Mouse (Mus musculus) CH12.LX (cell line): ENCODE measurements around the gene Hpse. TPM values are rescaled to one million over a fixed set of nuclear protein-coding genes. Genes with fewer than 3 reads are reported as not detected.
A peak's percentile ranks its signal among the peaks of the same experiment; 100 is the strongest.

ENCODE experiments used
- DNase-seq: peaks from one replicate; pipeline ENCODE4 v3.0.0-alpha.2; 2013; ENCODE audit errors: extremely low read depth
- H3K27ac ChIP-seq: 2 replicates; pipeline ENCODE4 v1.5.1; 2012; ENCODE audit warnings: low read depth, mild to moderate bottlenecking, control low read depth, moderate library complexity; ENCODE audit not compliant: insufficient read depth
- H3K27me3 ChIP-seq: replicated peaks from 2 replicates; pipeline ENCODE3; 2012; ENCODE audit warnings: inconsistent platforms
- H3K36me3 ChIP-seq, 2 experiments: replicated peaks in 1 of 2; 2 replicates each; pipeline versions ENCODE3 to v1.6.1; 2012; ENCODE audit warnings: inconsistent platforms in 1 of 2, low read length in 1 of 2, mild to moderate bottlenecking in 1 of 2, mixed read lengths in 1 of 2, moderate library complexity in 1 of 2; ENCODE audit not compliant: control insufficient read depth in 1 of 2, insufficient read depth in 1 of 2
- H3K4me1 ChIP-seq, 2 experiments: 2 replicates each; pipeline ENCODE4 v1.6.1; 2012; ENCODE audit warnings: inconsistent platforms in 1 of 2, moderate library complexity in 1 of 2; ENCODE audit not compliant: insufficient read depth in 2 of 2, control insufficient read depth in 1 of 2
- H3K4me2 ChIP-seq: 2 replicates; pipeline ENCODE4 v1.6.1; 2012; ENCODE audit warnings: low read depth, mild to moderate bottlenecking, control low read depth; ENCODE audit not compliant: poor library complexity, insufficient read depth, severe bottlenecking
- H3K4me3 ChIP-seq, 3 experiments: fragments of 150-350 bp in 1 of 3; sonication (generic) in 1 of 3; replicated peaks in 1 of 3; 2 replicates each; pipeline versions ENCODE3 to v1.5.1; 2011 to 2012; ENCODE audit warnings: low read depth in 2 of 3, low read length in 2 of 3, mild to moderate bottlenecking in 2 of 3, moderate library complexity in 2 of 3, control low read depth in 1 of 3, improper control_type of control experiment in 1 of 3, inconsistent platforms in 1 of 3, mixed read lengths in 1 of 3; ENCODE audit not compliant: poor library complexity in 1 of 3
- H3K79me2 ChIP-seq: replicated peaks from 2 replicates; pipeline ENCODE4 v1.6.1; 2012; ENCODE audit warnings: mild to moderate bottlenecking, moderate library complexity; ENCODE audit not compliant: control insufficient read depth, poor library complexity, insufficient read depth, severe bottlenecking; ENCODE audit errors: extremely low read depth
- H3K9ac ChIP-seq: 2 replicates; pipeline ENCODE4 v1.6.1; 2012; ENCODE audit warnings: low read depth, mild to moderate bottlenecking, control low read depth, moderate library complexity; ENCODE audit not compliant: insufficient read depth
- H3K9me3 ChIP-seq: replicated peaks from 2 replicates; pipeline ENCODE3; 2012; ENCODE audit warnings: low read length, inconsistent platforms, mixed read lengths
- BHLHE40 ChIP-seq: IDR thresholded peaks from 2 replicates; pipeline ENCODE4 v1.6.1; 2011; ENCODE audit warnings: mild to moderate bottlenecking, low read depth, low read length, improper control_type of control experiment
- CHD1 ChIP-seq: IDR thresholded peaks from 2 replicates; pipeline ENCODE4 v1.6.1; 2012; ENCODE audit warnings: low read depth, low read length, improper control_type of control experiment, inconsistent platforms
- CHD2 ChIP-seq: IDR thresholded peaks from 2 replicates; pipeline ENCODE4 v1.6.1; 2011; ENCODE audit warnings: low read length, improper control_type of control experiment
- CTCF ChIP-seq, 2 experiments: IDR thresholded peaks in 1 of 2; conservative IDR thresholded peaks in 1 of 2; 2 replicates each; pipeline ENCODE4 v1.5.1; 2011 to 2012; ENCODE audit warnings: low read depth in 2 of 2, low read length in 2 of 2, improper control_type of control experiment in 1 of 2, inconsistent platforms in 1 of 2, mild to moderate bottlenecking in 1 of 2, moderate library complexity in 1 of 2
- E2F4 ChIP-seq: IDR thresholded peaks from 2 replicates; pipeline ENCODE4 v1.6.1; 2011; ENCODE audit warnings: low read depth, low read length, improper control_type of control experiment; ENCODE audit not compliant: insufficient replicate concordance
- ELF1 ChIP-seq: IDR thresholded peaks from 2 replicates; pipeline ENCODE4 v1.6.1; 2014; ENCODE audit warnings: low read depth, mild to moderate bottlenecking, inconsistent platforms, low read length, improper control_type of control experiment
- EP300 ChIP-seq: IDR thresholded peaks from 2 replicates; pipeline ENCODE4 v1.6.1; 2011; ENCODE audit warnings: low read length, improper control_type of control experiment
- ETS1 ChIP-seq: conservative IDR thresholded peaks from 2 replicates; pipeline ENCODE4 v1.6.1; 2012; ENCODE audit warnings: low read depth, mild to moderate bottlenecking, inconsistent platforms, low read length, improper control_type of control experiment, moderate library complexity
- GABPA ChIP-seq: IDR thresholded peaks from 2 replicates; pipeline ENCODE4 v1.6.1; 2012; ENCODE audit warnings: low read depth, low read length, improper control_type of control experiment, inconsistent platforms; ENCODE audit not compliant: insufficient replicate concordance
- HCFC1 ChIP-seq: IDR thresholded peaks from 2 replicates; pipeline ENCODE4 v1.6.1; 2012; ENCODE audit warnings: low read depth, mild to moderate bottlenecking, inconsistent platforms, low read length, improper control_type of control experiment
- IRF4 ChIP-seq: IDR thresholded peaks from 2 replicates; pipeline ENCODE4 v1.6.1; 2014; ENCODE audit warnings: low read depth, mild to moderate bottlenecking, inconsistent platforms, low read length, improper control_type of control experiment
- JUN ChIP-seq: IDR thresholded peaks from 2 replicates; pipeline ENCODE4 v1.6.1; 2011; ENCODE audit warnings: low read depth, mild to moderate bottlenecking, low read length, improper control_type of control experiment, moderate library complexity; ENCODE audit not compliant: insufficient read depth
- JUND ChIP-seq: conservative IDR thresholded peaks from 2 replicates; pipeline ENCODE4 v1.6.1; 2011; ENCODE audit warnings: low read depth, low read length, improper control_type of control experiment
- KAT2A ChIP-seq: IDR thresholded peaks from 2 replicates; pipeline ENCODE4 v1.6.1; 2012; ENCODE audit warnings: low read length, improper control_type of control experiment, inconsistent platforms; ENCODE audit not compliant: insufficient replicate concordance
- MAFK ChIP-seq: IDR thresholded peaks from 2 replicates; pipeline ENCODE4 v1.6.1; 2011; ENCODE audit warnings: low read length, improper control_type of control experiment; ENCODE audit not compliant: insufficient replicate concordance
- MAX ChIP-seq: IDR thresholded peaks from 2 replicates; pipeline ENCODE4 v1.6.1; 2011; ENCODE audit warnings: low read length, improper control_type of control experiment
- MAZ ChIP-seq: IDR thresholded peaks from 2 replicates; pipeline ENCODE4 v1.6.1; 2012; ENCODE audit warnings: low read depth, mild to moderate bottlenecking, inconsistent platforms, low read length, improper control_type of control experiment, moderate library complexity
- MEF2A ChIP-seq: IDR thresholded peaks from 2 replicates; pipeline ENCODE4 v1.6.1; 2014; ENCODE audit warnings: low read depth, mild to moderate bottlenecking, inconsistent platforms, low read length, improper control_type of control experiment, borderline replicate concordance
- MXI1 ChIP-seq: IDR thresholded peaks from 2 replicates; pipeline ENCODE4 v1.6.1; 2011; ENCODE audit warnings: mild to moderate bottlenecking, low read depth, low read length, improper control_type of control experiment
- MYC ChIP-seq: IDR thresholded peaks from 2 replicates; pipeline ENCODE4 v1.6.1; 2011; ENCODE audit warnings: low read depth, mild to moderate bottlenecking, improper control_type of control experiment, low read length
- NELFE ChIP-seq: IDR thresholded peaks from 2 replicates; pipeline ENCODE4 v1.6.1; 2011; ENCODE audit warnings: low read depth, low read length, improper control_type of control experiment
- NRF1 ChIP-seq: IDR thresholded peaks from 2 replicates; pipeline ENCODE4 v1.6.1; 2014; ENCODE audit warnings: low read depth, mild to moderate bottlenecking, inconsistent platforms, low read length, improper control_type of control experiment, moderate library complexity
- PAX5 ChIP-seq: IDR thresholded peaks from 2 replicates; pipeline ENCODE4 v1.6.1; 2012; ENCODE audit warnings: low read length, inconsistent platforms, mixed read lengths
- POLR2A ChIP-seq: IDR thresholded peaks from 2 replicates; pipeline ENCODE4 v1.6.1; 2011; ENCODE audit warnings: low read depth, mild to moderate bottlenecking, improper control_type of control experiment, low read length
- POLR2AphosphoS2 ChIP-seq: IDR thresholded peaks from 2 replicates; pipeline ENCODE4 v1.6.1; 2011; ENCODE audit warnings: low read depth, low read length, improper control_type of control experiment
- RAD21 ChIP-seq: IDR thresholded peaks from 2 replicates; pipeline ENCODE4 v1.6.1; 2011; ENCODE audit warnings: low read depth, mild to moderate bottlenecking, low read length, improper control_type of control experiment, moderate library complexity
- RCOR1 ChIP-seq: conservative IDR thresholded peaks from 2 replicates; pipeline ENCODE4 v1.6.1; 2012; ENCODE audit warnings: low read depth, mild to moderate bottlenecking, inconsistent platforms, low read length, improper control_type of control experiment
- SIN3A ChIP-seq: IDR thresholded peaks from 2 replicates; pipeline ENCODE4 v1.6.1; 2012; ENCODE audit warnings: low read length, improper control_type of control experiment, inconsistent platforms
- SMC3 ChIP-seq: IDR thresholded peaks from 2 replicates; pipeline ENCODE4 v1.6.1; 2011; ENCODE audit warnings: low read depth, low read length, improper control_type of control experiment
- TBP ChIP-seq: conservative IDR thresholded peaks from 2 replicates; pipeline ENCODE4 v1.6.1; 2011; ENCODE audit warnings: low read depth, low read length, improper control_type of control experiment
- TCF12 ChIP-seq: IDR thresholded peaks from 2 replicates; pipeline ENCODE4 v1.6.1; 2014; ENCODE audit warnings: low read depth, mild to moderate bottlenecking, inconsistent platforms, low read length, improper control_type of control experiment
- UBTF ChIP-seq: IDR thresholded peaks from 2 replicates; pipeline ENCODE4 v1.6.1; 2012; ENCODE audit warnings: low read depth, mild to moderate bottlenecking, inconsistent platforms, low read length, improper control_type of control experiment, moderate library complexity
- USF1 ChIP-seq: IDR thresholded peaks from 2 replicates; pipeline ENCODE4 v1.6.1; 2014; ENCODE audit warnings: low read depth, mild to moderate bottlenecking, inconsistent platforms, low read length, improper control_type of control experiment
- USF2 ChIP-seq: conservative IDR thresholded peaks from 2 replicates; pipeline ENCODE4 v1.6.1; 2011; ENCODE audit warnings: low read depth, low read length, improper control_type of control experiment
- ZC3H11A ChIP-seq: IDR thresholded peaks from 2 replicates; pipeline ENCODE4 v1.6.1; 2012; ENCODE audit warnings: low read depth, mild to moderate bottlenecking, inconsistent platforms, low read length, improper control_type of control experiment
- ZKSCAN1 ChIP-seq: IDR thresholded peaks from 2 replicates; pipeline ENCODE4 v1.6.1; 2012; ENCODE audit warnings: low read depth, inconsistent platforms, low read length, improper control_type of control experiment, borderline replicate concordance
- ZMIZ1 ChIP-seq: IDR thresholded peaks from 2 replicates; pipeline ENCODE4 v1.6.1; 2012; ENCODE audit warnings: low read depth, mild to moderate bottlenecking, inconsistent platforms, low read length, improper control_type of control experiment
- ZNF384 ChIP-seq: IDR thresholded peaks from 2 replicates; pipeline ENCODE4 v1.6.1; 2012; ENCODE audit warnings: low read depth, low read length, improper control_type of control experiment, inconsistent platforms
- dilution Hi-C: fragments of 300-500 bp; cut with MboI; formaldehyde crosslinking; loops from 2 replicates; pipeline ENCODE4 v1.14.3; 2020; ENCODE audit warnings: low sequenced_read_pairs; ENCODE audit not compliant: extremely low pct_unique_long_range_greater_than_20kb, extremely low pct_ligation_motif_present
- in situ Hi-C: fragments of 300-500 bp; cut with MboI; formaldehyde crosslinking; loops from 3 replicates; pipeline ENCODE4 v1.14.3; 2019; ENCODE audit warnings: low sequenced_read_pairs, low pct_ligation_motif_present, low pct_unique_long_range_greater_than_20kb, mixed read lengths
- polyA plus RNA-seq: library from polyadenylated mRNA; unstranded; fragments of >175 nt; gene quantifications from 2 replicates; pipeline ENCODE4 v1.2.1, GENCODE M21; 2012; ENCODE audit warnings: low read depth; ENCODE audit not compliant: insufficient read length
- total RNA-seq, 2 experiments: library from RNA; depleted of rRNA; stranded (reverse); fragments of 300-350 nt in 1 of 2; fragments of >200 nt in 1 of 2; gene quantifications; 2 replicates each; pipeline ENCODE4 v1.2.3; 2012 to 2014

Gene Hpse
- total RNA-seq (2012; rRNA removed) (8.0 and 9.5 TPM in 2 replicates), total RNA-seq (2014; rRNA removed) (3.8 and 4.0 TPM in 2 replicates), polyA plus RNA-seq (3.3 and 3.7 TPM in 2 replicates)

GRCm38 (mm10) chr5:100719235-100720088 lies at the start of gene Hpse:
Gene Hpse (minus strand): TSS chr5:100719716.
- peak within 1 kb of the TSS; percentile 24 for H3K9ac ChIP-seq
- dilution Hi-C loops: no loop called here
- H3K4me3 ChIP-seq: peak within 1 kb of the TSS; percentile 41 to 62 (median 49)
- no peaks in the 10 kb centered on the region for H3K27me3 ChIP-seq
- no peak within 1 kb of the TSS for H3K27ac ChIP-seq
- TF ChIP-seq CTCF (conservative IDR thresholded peaks at IDR 0.05 in 1 of 2, IDR thresholded peaks at IDR 0.05 in 1 of 2; ENCODE audit: low read depth in 2 of 2, low read length in 2 of 2) (peak in 1 of 2 experiments; percentile 44; a peak in 2 of 4 replicates), POLR2AphosphoS2 (no peak), ZMIZ1 (no peak), MAX (no peak), KAT2A (no peak), RCOR1 (no peak), NELFE (peak; percentile 41; the same call in 1 of the 2 replicates), ETS1 (no peak), USF2 (no peak), GABPA (no peak), SMC3 (peak; percentile 21; the same call in 1 of the 2 replicates), BHLHE40 (no peak), PAX5 (no peak), RAD21 (peak; percentile 23), MAZ (peak; percentile 53; the same call in 1 of the 2 replicates), IRF4 (no peak), UBTF (no peak; the same call in 1 of the 2 replicates), POLR2A (peak; percentile 51), MEF2A (no peak), USF1 (no peak), SIN3A (no peak), JUN (no peak), CHD1 (no peak), ZKSCAN1 (no peak), MAFK (no peak), EP300 (no peak), ELF1 (no peak), ZC3H11A (no peak), MYC (no peak), JUND (no peak), NRF1 (no peak), CHD2 (no peak), TCF12 (0 out of 2 replicates have a peak, but pooled peaks have one; percentile 17), HCFC1 (no peak), MXI1 (no peak), E2F4 (no peak), TBP (no peak), ZNF384 (no peak)
- in situ Hi-C loops: loop anchor here (10.0 kb wide), 1 partner anchor 55 kb away; no protein-coding TSS in a partner anchor
- no peaks in the 10 kb centered on the region for H3K79me2 ChIP-seq
- no peaks in the 10 kb centered on the region for H3K36me3 ChIP-seq
- DNase-seq: no peak
- H3K4me2 ChIP-seq: peak within 1 kb of the TSS; percentile 70
- peaks cover 4% of the 10 kb centered on the region for H3K9me3 ChIP-seq
- H3K4me1 ChIP-seq: 0 out of 4 replicates have a peak, but pooled peaks cover 0 to 2% of the 10 kb centered on the region in 2 experiments
